Mouse (Mus musculus) cerebellum, postnatal 14 days (tissue): Measurements from ENCODE around the gene Lrrc4c.

ENCODE experiments used
- DNase-seq, 2 experiments: peaks; one replicate each; pipeline ENCODE4 v3.0.0; 2021; ENCODE audit warnings: mixed read lengths in 2 of 2

Gene Lrrc4c

DNA sequence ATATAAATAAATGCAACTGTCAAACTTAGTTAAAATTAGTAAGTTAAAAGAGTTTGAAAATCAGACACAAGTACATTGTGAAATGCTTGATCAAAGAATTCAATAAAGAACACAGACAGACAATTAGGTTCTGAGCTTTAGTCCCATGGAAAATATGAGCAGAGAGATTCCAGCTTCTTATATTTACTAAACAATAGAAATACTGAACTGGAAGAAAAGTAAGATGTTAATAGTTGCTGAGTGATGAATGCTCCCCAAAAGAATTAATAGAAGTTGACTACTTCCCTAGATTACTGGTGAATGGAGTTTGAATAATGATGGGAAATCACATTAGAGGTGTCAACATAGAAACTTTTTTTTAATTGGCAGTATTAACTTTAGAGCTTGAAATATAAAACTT is 1323.7 kb downstream of the Lrrc4c start:
- DNase-seq = no peak

DNA sequence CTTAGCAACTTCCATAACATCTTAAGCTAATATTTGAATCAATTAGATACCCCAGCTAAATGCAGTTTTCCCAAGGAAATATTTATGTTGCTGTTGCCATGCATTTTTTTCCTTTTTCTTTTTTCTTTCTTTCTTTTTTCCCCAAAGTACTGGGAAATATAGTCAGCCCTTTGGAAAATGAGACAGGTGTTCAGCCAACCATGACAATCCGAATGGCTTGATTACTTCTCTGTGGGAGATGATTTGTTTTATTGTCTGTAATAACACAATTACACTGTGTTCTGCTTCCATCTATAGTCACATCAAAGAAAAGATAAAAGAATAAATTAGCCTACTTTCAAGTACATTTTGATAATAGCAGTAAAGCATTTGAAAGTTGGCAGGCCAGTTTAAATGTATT is 1334.7 kb downstream of the Lrrc4c start:
- DNase-seq = no peak
